Mouse (Mus musculus) granulocyte monocyte progenitor cell, adult 5-6 weeks (primary cell): Measurements from ENCODE around the gene Shank2. TPM values are rescaled to one million over a fixed set of nuclear protein-coding genes. Genes with fewer than 3 reads are reported as not detected.

Experiments
- ATAC-seq: replicated peaks from 2 replicates; pipeline ENCODE4 v1.8.0; 2016; ENCODE audit warnings: mild to moderate bottlenecking, moderate TSS enrichment, inconsistent platforms; ENCODE audit not compliant: poor library complexity, severe bottlenecking
- total RNA-seq, 2 experiments: library from RNA; stranded (forward) in 1 of 2; stranded (reverse) in 1 of 2; fragments of 200-712, 200-1000 nt in 1 of 2; fragments of >200 nt in 1 of 2; fragmentation: Nextera tagmentation in 1 of 2; gene quantifications; 2 replicates each; pipeline ENCODE4 v1.2.3; 2014 to 2017

Shank2 gene
- total RNA-seq, 2 experiments from 2014 or later, result not detected

DNA sequence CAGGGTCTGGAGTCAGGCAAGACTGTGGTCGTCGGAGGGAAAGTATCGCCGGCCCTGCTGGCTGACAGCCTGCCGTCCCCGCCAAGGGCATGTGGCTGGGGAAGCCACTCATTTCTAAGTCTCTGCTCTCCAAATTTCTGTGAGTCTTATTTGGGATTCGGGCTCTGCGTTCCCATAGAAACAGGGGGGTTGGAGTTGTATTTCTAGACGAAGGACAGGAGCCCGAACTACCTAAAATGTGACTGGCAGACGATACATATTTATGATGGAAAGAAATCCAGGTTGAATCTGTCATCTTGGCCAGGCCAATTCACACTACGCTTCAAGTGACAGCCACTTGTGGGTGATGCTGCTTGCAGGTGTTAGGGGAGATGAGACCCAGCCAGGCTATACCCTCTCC, 92.4 kb downstream of the Shank2 start:
- no peak for ATAC-seq

DNA sequence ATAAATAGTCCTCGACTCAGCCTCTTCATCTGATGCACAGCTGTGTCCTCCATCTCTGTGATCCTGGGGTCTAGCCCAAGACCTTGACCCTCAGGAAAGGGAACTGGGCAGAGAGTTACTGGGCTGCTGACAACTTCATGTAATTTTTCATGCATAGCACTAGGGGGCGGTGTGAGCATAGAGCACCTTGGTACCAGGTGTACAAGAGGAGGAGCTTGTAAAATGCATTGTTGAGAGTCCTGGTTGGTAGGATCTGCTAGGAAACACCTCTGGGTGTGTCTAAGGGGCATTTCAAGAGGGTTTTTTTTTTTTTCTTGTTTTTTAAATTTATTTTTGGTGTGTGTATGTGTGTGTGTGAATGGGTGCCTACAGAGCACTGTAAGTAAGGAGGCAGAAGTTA, 95.6 kb downstream of the Shank2 start:
- ATAC-seq, result no peak

DNA sequence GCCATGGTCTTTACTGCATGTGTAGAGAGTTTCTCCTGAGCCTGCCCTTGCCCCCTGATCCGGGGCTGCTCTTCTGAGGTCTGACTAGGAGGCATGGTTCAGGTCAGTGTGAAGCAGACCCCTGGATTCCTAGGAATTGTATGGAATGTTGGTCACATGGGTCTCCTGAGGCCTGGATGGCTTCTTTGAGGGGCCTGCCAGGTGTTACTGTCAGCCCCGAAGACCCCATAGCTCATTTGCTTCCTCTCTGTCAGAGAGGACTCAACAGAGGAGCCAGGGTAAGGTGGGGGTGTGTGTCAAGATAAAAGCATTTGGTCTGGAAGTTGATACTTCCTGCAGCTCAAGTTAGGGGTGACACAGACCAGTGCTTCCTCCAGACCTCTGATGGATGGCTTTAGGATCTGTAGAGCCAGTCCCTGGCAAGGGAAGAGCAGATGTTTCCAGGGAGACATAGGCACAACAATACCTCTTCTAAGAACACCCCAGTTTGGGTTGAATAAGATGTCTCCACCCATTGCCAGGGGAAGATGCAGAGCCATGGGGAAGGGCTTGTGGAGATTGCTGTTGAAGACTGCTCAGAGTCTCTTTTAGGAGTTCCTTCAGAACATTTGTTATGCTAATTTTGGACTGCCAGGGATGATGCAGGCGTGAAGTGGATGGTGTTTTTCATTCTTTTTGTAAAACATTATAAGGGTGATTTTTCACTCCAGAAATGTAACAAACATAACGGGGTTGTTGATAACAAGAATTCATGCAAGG, 100.7 kb downstream of the Shank2 start:
- no peak for ATAC-seq

DNA sequence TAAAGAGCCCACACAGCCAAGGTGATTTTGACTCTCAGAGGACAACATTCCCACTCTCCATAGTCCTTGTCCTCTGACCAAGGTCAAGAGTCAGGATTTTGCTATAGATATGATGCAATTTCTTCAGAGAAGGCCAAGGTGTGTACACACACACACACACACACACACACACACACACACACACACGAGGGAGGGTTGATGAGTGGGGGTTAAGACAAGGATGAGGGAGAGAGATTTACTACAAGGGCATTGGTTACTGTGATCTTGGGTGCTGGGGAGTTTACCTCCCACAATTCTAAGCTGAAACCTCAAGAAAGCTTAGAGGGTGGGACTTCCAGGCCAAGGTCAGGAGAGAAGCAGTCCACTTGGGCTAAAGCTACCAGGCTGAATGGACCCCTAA, 104.2 kb downstream of the Shank2 start:
- ATAC-seq, result no peak

DNA sequence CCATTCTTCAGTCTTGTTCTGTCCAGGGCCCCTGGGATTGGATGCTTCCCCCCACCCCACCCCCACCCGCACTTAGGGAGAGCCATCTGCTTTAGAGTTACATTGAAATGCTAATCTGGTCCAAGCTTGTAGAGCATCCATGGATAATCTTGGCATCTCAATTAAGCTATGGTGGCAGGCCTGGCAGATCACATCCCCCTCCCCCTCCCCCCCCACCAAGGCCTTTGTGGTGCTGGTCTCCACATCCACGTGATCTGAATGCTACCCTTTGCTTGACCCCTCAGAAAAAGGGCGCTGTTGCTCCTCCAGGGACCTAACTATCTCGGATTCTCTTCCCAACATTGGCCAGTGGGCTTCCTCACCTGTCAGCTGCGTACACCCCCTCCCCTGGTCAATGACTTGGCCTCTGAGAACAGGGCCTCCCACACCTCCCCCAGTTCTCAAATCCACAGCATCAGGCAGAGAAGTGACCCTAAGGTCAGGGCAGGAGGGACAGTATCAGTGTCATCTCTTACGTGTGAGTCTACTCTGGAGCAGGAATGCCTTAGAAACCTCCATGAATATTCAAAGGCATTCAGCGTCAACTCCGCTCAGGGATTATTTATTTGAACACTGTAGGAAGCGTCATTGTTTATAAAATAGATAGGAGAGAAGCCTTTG, 104.8 kb downstream of the Shank2 start:
- no peak for ATAC-seq

DNA sequence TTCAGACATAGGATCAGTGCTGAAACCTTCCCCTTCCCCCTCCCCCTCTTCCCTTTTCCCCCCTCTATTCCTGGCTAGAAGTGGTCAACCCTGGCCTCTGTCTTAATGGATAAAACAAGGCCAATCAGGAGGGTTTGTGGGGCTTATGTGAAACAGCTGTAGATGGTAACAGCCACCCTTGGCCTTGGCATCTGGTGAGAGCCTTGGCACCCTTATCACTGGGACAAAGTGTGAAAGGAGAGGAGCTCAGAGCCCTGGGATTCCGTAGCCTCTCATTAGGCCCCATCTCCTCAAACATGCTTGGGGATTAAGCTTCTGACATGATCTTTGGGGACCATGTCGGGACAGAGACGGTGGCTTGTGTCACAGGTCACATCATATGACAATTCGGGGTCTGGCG, 106.4 kb downstream of the Shank2 start:
- ATAC-seq, result no peak

DNA sequence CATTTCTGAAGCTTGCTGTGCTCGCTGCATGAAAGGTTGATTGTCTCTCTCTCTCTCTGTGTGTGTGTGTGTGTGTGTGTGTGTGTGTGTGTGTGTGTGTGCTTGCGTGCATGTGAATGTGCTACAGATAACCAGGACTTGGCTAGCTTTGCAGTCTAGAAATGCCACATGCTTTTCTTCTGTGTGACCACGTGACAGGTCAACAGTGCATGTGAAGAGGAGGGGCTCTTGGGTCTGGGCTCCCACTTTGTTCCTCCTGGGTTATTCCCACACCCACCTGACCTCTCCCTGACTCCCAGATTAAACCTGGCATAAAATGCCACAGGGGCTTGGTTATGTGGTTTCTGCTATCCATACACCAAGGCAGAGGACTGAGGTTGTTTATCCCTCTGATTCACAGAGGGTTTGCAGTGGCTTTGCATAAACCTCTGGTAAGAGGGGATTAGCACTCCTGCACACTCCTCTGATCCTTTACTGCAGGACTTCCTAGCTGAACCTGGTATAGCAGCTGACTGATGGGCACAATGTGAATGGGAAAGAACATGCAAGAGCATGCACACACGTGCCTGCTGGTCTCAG, 109.4 kb downstream of the Shank2 start:
- ATAC-seq, result no peak

DNA sequence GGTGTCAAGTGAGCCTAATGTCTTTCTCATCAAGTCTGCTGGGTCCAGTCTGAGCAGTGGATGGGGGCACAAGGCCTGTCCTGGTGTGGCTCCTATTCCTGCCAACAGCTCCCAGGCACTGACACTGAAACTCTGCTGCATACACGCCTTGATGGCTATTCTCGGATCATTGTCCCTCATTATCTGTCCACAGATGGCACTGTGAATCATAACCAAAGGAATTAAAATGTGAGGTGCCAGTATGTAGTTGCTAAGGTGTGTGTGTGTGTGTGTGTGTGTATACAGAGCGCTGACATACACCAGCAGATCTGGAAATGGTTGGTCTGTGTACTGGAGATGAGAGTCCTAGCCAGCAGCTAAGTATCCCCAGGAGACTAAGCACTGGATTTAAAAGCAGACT, 110.3 kb downstream of the Shank2 start:
- ATAC-seq, result no peak

DNA sequence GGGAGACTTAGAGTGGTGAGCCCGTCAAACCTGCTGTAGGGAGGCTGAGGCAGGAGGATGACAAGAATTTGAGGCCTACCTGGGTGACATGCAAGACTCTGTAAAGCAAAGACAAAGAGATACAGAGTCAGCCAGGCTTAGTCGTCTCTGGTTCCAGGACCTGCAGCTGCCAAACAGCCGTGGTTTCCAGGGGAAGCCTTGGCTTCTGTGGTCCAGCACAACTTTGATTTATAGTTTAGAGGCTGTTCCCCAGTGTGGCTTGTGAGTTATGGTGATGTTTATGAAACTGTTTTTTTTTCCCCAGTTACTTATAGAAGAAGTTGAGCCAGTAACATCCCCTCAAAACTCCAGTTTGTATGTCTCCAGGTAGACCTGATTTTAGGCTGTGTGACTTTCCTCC, 112.5 kb downstream of the Shank2 start:
- ATAC-seq, result no peak

DNA sequence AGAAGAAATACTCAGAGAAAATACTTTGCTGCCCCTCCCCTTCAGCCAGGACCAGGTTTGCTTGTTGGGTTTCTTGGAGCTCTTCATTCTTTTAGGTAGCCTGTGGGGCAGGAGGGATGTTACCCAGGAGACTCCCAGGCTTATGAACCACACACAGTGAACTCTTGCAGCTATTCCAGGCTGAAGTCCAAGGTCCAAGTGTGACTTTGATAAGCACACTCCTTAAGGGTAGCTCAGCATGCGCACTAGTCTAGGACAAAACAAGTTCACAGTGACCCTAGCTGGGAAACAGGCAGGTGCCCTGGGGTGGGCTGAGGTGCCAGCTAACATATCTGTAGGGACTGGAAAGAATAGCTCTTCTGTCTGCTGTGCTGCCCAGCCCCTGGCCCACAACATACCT, 117.8 kb downstream of the Shank2 start:
- ATAC-seq, result no peak

DNA sequence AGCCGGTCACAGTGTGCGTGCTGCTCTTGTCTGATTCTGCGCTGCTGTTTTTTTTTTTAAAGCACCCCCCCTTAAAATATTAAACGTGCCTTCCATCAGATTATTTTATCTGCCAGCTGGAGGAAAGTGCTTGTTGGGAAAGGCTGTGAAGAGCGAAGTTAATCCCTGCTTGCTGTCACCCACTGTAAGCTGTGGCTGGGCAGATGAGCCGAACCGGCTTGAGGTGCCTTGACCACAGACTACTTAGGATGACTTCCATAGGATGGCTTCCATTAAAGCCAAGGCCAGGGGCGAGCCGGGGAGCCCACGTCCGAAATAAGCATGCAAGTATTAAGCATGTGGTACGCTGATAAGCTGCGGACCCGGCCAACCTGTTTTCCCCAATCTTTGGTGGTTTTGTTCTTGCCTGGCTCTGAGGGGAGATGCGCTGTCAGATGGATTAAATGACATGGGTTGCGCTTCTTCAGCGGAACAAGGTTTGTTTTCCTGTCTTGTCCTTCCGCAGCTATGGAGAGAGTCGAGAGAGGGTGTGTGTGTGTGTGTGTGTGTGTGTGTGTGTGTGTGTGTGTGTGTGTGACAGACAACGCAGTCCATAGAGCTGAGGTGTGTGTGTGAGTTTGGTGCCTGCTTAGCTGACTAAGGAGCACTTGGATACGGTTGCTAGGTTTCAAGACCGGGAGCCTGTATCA, 131.1 kb downstream of the Shank2 start:
- no peak for ATAC-seq

DNA sequence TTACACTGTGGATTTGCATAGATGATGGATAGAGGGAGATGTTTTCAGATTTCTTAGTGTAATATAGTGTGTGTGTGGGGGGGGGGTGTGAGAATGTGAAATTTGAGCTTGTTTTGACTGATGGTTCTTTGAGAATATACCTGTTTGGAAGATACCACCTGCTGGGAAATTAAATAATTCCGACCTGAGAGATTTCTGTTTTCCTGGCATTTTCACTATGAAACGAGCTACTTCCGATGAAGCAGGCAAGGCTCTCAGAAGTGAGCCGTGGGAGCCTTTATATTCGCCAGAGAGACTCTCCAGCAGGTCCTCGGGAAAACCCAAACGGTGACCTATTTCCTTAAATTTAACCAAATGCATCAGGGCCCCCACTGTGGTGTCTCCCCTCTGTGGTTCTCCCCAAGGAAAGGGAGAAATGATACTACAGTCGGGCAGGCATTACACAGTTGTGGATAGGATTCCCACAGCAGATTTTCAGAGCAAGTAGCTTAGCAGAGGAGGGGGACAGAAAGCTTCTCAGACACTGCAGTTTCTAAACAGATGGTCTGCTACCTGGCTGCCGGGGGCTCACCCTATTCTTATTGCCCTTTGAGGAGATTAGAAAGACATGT, 131.8 kb downstream of the Shank2 start:
- ATAC-seq, result no peak

DNA sequence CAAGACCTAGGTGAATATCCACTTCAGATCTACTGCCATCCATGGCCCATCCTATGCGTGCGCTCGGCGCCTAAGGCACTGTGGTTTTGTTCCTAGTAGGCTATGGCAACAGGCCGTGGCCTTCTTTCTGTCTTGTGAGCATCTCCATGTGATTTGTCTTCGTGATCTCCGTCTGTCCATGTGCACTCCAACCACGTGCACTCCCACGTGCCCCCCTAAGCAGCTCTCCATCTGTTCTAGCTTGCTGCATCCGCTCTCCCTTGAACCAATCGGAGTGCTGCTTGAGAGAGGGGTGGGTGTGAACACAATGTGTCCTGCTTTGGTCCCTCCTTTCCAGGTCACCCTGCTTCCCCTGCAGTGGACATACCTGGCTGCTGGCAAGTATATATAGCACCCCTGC, 133.0 kb downstream of the Shank2 start:
- ATAC-seq, result no peak

DNA sequence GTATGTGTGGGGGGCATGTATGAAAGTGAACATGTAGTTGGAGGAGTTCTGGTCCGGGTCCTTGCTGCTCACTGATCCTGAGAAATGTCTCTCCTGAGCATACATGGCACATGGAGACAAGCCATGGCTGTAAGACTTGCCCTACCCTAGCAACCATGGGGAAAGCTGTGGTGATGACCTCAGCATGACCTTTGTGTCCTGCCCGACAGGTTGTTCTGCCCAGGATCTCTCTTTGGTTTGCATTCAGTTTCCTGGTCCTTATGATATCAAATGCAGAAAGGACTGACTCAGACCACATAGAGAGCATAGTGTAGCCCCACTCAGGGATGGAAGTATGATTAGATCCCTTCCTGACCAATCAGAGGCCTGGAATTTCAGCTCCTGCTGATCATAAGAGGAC, 136.1 kb downstream of the Shank2 start:
- no peak for ATAC-seq

DNA sequence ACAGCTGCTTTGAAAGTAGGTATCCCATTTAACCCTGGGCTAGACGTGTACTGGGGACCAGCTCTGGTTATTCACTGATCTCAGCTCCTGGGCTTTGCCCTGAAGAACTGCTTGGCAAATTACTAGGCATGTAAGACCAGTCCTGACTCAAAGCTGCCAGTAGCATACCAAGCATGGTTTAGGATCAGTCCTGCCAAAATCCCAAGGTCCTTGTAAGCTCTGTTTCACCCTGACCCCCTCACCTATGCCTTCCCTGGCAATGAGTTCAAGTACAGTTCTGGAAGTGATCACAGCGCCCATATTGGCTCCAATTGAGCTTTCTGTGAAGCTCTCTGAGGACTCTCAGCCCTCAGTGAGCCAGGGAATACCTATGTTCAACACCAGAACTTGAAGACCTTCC, 136.7 kb downstream of the Shank2 start:
- no peak for ATAC-seq

DNA sequence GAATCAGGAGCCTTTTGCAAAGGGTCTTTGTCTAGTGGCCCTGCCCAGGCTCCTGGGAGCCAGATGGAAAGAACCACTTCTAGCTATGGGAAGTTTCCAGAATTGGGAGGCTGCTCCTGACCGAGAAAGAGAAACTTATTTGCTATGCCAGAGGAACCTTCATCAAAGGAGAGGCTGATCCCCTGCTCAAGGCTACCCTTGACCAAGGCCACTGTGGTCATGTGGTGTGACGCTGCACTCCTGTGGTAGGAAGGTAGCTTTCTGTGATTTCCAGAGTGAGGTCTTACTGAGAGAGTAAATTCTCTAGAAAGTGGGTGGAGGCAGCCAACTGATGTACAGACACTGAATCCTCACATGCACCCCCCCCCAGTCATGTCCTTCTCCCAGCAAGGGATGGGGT, 138.0 kb downstream of the Shank2 start:
- ATAC-seq, result no peak

DNA sequence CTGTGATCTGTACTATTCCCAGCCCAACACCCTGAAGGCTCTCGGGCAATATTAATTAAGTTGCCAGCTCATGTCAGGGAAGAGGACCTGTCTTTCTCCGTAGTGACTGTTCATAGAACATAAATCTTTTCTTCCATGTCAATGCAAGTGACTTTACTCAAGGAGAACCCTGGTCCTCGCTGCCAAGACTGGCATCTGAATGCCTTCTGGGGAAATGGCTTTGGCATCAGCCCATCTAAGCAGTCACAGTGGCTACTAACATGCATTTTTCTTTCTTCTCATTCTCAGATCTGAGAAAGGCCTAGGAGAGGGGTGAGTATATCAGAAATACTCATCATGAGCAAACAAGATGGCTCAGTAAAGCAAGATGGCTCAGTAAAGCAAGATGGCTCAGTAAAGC, 138.7 kb downstream of the Shank2 start:
- ATAC-seq, result no peak

DNA sequence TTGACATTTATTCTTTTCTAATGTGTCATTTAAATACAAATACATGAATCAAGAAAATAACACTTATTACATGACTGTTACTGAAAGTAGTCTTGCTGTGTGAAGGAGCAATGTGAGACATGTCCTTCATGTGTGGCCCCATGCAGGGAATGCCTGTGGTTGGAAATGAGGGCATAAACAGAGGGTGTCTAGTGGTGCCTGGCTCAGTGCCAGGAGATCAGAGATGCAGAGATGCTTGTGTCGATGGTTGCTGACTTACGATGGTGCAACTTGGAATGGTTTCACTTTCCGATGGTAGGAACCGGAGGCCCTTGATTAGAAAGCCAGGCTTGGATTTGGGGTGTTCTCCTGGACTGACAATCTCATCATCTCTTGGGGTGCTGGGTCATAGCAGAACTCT, 140.3 kb downstream of the Shank2 start:
- no peak for ATAC-seq

DNA sequence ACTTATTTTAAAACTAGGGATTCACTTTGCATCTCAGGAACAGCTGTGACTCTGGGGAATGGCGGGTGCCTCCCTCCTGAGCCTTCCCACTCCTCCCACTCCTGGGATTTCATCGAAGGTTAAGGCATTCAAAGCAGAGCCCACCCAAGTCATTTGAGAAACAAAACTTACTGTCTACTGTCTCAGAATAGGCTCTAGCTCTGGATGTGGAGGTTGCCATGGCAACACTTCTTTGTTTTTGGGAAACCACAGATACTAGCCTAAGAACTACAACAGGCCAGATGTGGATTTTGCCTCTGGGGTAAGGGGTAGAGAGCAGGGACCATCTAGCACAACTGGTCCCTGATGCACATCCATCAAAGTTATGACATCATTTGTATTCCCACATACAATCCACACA, 142.2 kb downstream of the Shank2 start:
- no peak for ATAC-seq

DNA sequence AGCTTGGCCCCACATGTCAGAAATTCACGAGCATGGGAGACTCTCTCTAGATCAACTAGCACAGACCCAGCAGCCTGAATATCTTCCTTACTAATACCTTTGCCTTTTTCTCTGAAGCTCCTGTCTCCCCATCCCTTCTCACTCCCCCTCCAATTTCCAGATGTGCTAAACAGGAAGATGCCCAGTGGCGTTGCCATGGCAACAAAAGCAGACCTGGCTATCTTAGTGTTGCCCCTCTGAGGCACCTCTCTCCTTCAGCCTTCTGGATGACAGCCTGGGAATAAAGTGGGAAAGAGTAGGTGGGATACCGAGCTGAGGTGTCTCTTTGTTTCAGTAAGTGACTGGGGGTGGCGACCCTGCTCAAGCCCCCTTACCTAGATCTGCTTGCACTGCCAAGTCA, 146.4 kb downstream of the Shank2 start:
- ATAC-seq, result no peak

DNA sequence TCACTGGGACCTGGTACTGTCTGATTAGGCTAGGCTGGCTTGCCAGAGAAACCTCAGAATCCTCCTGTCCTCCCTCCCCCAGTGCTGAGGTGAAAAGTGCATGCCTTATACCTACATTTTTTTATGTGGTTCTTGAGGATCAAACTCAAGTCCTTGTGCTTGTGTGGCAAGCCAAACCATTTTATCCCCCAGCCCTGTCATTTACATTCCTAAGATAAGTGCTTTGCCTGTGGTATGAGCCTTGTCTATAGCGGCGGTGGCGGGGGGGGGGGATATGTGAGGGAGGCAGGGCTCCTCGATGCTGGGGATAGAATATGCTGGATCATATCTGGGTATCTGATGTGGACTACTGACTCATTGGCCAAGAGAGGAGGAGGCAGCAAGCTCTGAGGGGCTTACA, 151.4 kb downstream of the Shank2 start:
- no peak for ATAC-seq
